Mouse (Mus musculus) neural tube, embryonic 14.5 days (tissue): Measurements from ENCODE around the gene Skor1. TPM values are rescaled to one million over a fixed set of nuclear protein-coding genes. Genes with fewer than 3 reads are reported as not detected.

ENCODE experiments used
- ATAC-seq: fragments of 200-750 bp; cut with Nextera tagmentation; 2 replicates; pipeline ENCODE4 v1.8.0; 2017; ENCODE audit warnings: low read depth, mild to moderate bottlenecking, moderate TSS enrichment, moderate library complexity
- H3K27ac ChIP-seq: fragments of 300-500 bp; sonication (generic); 2 replicates; pipeline ENCODE4 v1.5.1; 2014; ENCODE audit warnings: low read depth, mild to moderate bottlenecking, control low read depth, low read length, moderate library complexity, mixed read lengths
- H3K27me3 ChIP-seq: fragments of 300-500 bp; sonication (generic); 2 replicates; pipeline ENCODE4 v1.6.1; 2014; ENCODE audit warnings: low read length; ENCODE audit not compliant: control insufficient read depth, insufficient read depth
- H3K36me3 ChIP-seq: fragments of 300-500 bp; sonication (generic); 2 replicates; pipeline ENCODE4 v1.6.1; 2014; ENCODE audit warnings: low read length, mixed read lengths; ENCODE audit not compliant: control insufficient read depth, insufficient read depth
- H3K4me1 ChIP-seq: fragments of 300-500 bp; sonication (generic); 2 replicates; pipeline ENCODE4 v1.6.1; 2014; ENCODE audit warnings: low read length; ENCODE audit not compliant: control insufficient read depth, insufficient read depth
- H3K4me2 ChIP-seq: fragments of 300-500 bp; sonication (generic); 2 replicates; pipeline ENCODE4 v1.6.1; 2014; ENCODE audit warnings: mild to moderate bottlenecking, low read depth, low read length, control low read depth
- H3K4me3 ChIP-seq: fragments of 300-500 bp; sonication (generic); 2 replicates; pipeline ENCODE4 v1.5.1; 2014; ENCODE audit warnings: low read depth, low read length, control low read depth, mixed read lengths
- H3K9ac ChIP-seq: fragments of 300-500 bp; sonication (generic); replicated peaks from 2 replicates; pipeline ENCODE4 v1.6.1; 2014; ENCODE audit warnings: low read depth, mild to moderate bottlenecking, control low read depth, low read length, mixed read lengths
- H3K9me3 ChIP-seq: fragments of 300-500 bp; sonication (generic); 2 replicates; pipeline ENCODE4 v1.6.1; 2016; ENCODE audit warnings: low read length; ENCODE audit not compliant: control insufficient read depth
- WGBS: fragments of 180-500 bp; shearing (Covaris S2); extraction: QIAGEN DNeasy Blood & Tissue Kit; methylation state at CpG from one replicate; pipeline ENCODE4 v1.1.7; 2014; 5-methylcytosine and 5-hydroxymethylcytosine counted together
- polyA plus RNA-seq: library from polyadenylated mRNA; unstranded; fragments of >200 nt; fragmentation: Nextera tagmentation; extraction: Ambion mirVana; gene quantifications from 2 replicates; pipeline ENCODE4 v1.2.1, GENCODE M21; 2014

Skor1 gene
- polyA plus RNA-seq, 1 experiment from 2014 or later, result 22.7 TPM

DNA sequence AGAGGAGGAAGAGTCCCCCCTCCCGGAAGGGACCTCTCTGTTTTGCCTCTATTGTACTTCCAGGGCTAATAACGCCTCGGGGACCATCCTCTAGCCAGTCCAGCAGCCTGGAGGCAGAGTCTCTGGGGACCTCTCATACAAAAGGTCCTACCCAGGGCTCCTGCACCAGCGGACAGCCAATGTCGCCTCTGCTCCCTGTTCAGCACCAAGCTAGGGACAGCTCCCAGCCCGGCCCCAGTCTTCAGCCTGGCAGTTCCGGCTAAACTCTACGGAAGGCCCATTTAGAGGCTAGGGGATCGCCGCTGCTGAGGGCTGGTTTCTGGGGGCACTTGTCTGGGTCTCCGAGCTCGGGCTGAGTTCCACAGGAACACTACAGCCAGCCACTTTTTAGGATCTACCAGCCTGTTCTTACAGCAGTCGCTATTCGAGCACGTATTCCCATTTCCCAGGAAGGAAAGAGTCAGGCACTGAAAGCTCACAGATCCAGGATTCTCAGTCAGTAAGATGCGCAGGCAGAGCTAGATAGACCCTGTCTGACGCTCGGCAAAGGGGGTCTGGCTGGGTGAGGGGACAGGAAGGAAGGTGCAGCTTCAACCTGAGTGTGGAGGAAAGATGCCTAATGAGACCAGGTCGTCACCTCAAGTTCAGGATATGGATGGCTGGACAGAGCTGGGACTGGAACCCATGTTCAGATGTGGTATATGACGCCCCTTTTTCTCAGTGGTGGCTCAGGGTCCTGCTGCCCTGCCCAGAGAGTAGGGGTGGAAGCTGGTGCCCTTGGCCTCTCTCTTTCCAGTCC lies 2.5 kb upstream of the Skor1 start:
- H3K9ac ChIP-seq, result peak overlapping the region; percentile 28; the same call in 1 of the 2 replicates
- ATAC-seq, result peak; percentile 41; the same call in 1 of the 2 replicates
- peak overlapping the region; percentile 67 for H3K4me2 ChIP-seq
- H3K4me1 ChIP-seq, result peaks cover 13% of the 10 kb centered on the region; the same call in 1 of the 2 replicates
- no peaks in the 10 kb centered on the region for H3K36me3 ChIP-seq
- H3K27ac ChIP-seq, result peak overlapping the region; percentile 55
- H3K9me3 ChIP-seq, result no peaks in the 10 kb centered on the region
- 0 out of 2 replicates have a peak overlapping the region, but pooled peaks have one; percentile 4 for H3K4me3 ChIP-seq
- WGBS, result 3% methylated on average over 20 of the region's 20 CpGs
- peaks cover 11% of the 10 kb centered on the region for H3K27me3 ChIP-seq

DNA sequence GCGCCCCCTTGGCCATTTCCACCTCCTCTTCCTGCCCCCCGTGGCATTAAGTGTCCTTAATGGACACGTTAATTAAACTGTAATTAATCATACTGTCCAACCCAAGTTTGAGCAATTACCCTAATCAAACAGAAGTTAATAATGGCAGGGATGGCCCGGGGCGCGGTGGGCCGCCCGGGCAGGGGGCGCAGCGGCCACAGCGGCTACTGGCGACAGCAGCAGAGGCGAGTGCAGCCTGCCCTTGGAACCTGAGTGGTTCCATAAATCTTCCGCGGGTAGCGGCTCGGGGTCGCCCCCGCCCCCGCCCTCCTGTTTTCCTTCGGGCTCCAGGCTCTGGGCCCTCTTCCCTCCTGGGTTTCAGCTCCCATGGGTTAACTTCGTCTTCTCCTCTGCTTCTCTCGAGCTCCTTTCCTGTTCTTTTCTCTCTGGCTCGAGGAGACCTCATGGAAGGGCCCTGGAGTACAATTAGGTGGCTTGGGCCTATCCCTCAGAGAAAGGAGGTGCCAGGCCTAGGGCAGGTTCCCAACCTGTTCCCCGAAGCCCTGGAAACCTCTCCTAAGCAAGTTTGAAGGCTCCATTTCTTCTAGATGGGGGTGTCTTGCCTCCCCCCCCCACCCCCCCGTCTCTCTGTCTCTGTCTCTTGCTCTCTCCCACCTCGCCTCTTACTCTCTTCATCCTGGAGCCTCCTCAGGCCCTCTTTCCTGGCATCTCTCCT lies 1.5 kb upstream of the Skor1 start:
- peak overlapping the region; percentile 47 for H3K4me3 ChIP-seq
- 1% methylated on average over 27 of the region's 27 CpGs for WGBS
- H3K4me1 ChIP-seq, result peaks cover 15% of the 10 kb centered on the region; the same call in 1 of the 2 replicates
- H3K27me3 ChIP-seq, result peaks cover 16% of the 10 kb centered on the region
- no peaks in the 10 kb centered on the region for H3K36me3 ChIP-seq
- no peak for ATAC-seq
- H3K27ac ChIP-seq, result no peak overlapping the region; the same call in 1 of the 2 replicates
- peak overlapping the region; percentile 28; the same call in 1 of the 2 replicates for H3K9ac ChIP-seq
- no peaks in the 10 kb centered on the region for H3K9me3 ChIP-seq
- peak overlapping the region; percentile 67 for H3K4me2 ChIP-seq

DNA sequence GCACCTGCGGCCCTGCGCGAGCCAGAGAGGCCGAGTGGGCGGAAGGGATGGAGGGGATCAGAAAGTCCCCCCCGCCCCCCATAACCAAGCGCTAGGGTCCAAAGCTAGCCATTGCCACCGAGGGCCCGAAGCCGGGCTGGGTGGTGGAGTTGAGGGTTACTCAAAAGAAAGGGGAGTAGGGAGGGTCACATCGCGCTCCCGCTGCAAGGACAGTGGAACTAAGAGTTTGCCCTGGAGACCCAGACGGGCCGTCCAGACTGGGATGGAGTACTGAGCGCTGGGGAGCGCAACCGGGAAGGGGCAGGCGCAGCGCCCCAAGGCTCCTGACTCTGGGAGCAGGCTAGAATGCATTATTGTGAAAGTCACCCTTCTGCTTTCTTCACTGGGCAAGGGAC lies 608 bp upstream of the Skor1 start:
- Histone ChIP-seq H3K36me3 (no peaks in the 10 kb centered on the region), H3K9me3 (no peaks in the 10 kb centered on the region), H3K27me3 (peaks cover 21% of the 10 kb centered on the region), H3K4me3 (peak overlapping the region; percentile 47), H3K9ac (peak overlapping the region; percentile 69), H3K4me1 (peaks cover 15% of the 10 kb centered on the region; the same call in 1 of the 2 replicates), H3K27ac (peak overlapping the region; percentile 89), H3K4me2 (peak overlapping the region; percentile 67)
- ATAC-seq, result no peak
- WGBS, result under 1% methylated on average over 20 of the region's 20 CpGs

DNA sequence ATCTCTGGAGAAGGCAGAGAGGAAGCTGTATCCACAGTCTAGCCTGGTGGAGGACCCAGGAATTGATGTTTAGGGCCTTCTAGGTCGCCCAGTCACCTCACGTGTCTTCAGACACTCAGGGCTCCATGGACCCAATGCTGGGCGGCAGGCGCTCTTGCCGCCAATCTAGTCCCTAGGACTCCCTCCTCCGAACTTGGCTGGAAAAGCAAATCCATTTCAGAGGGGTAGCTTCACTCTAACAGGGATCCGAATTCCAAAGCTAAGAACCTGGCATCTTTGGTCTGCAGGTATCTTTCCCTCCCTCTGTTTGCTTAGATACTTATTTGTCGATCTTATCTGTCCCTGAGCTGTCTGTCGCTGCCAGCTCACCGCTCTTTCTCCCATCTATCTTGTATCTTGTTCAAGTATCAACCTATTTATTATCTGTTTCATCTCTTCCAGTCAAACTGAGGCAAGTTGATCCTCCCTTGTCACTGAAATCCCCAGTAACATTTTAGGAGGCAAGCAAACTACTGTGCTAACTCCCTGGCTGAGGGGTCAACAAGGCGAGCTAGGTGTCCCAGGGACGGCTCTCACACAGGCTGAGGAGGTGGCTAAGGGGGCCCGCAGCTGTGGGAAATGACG lies 863 bp downstream of the Skor1 start:
- Histone ChIP-seq H3K27ac (peak overlapping the region; percentile 89), H3K4me3 (peak overlapping the region; percentile 47), H3K27me3 (peaks cover 18% of the 10 kb centered on the region), H3K9me3 (no peaks in the 10 kb centered on the region), H3K36me3 (no peaks in the 10 kb centered on the region), H3K4me1 (peaks cover 18% of the 10 kb centered on the region; the same call in 1 of the 2 replicates), H3K9ac (peak overlapping the region; percentile 69), H3K4me2 (peak overlapping the region; percentile 67)
- ATAC-seq, result no peak
- 1% methylated on average over 14 of the region's 14 CpGs for WGBS

DNA sequence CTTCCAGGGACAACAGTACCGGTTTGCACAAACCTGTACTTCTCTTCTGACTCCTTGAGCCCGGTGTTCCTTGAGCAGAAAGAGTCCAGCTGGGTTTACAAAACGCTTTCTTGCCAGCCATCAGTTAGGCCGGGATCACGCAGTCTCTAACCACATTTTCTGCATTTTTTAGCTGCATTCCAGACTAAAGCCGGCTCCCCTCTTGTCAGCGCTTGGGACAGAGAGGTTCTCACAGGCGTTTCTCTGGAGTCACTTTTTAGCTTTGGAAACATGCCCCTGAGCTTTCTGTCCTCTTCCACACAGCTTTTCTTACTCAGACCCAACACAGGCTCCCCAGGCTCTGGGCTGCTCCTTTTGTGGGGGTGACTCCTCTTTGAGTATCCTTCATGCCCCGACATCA lies 1.5 kb downstream of the Skor1 start:
- H3K36me3 ChIP-seq, result no peaks in the 10 kb centered on the region
- no peaks in the 10 kb centered on the region for H3K9me3 ChIP-seq
- H3K27ac ChIP-seq, result peak overlapping the region; percentile 89
- peaks cover 17% of the 10 kb centered on the region; the same call in 1 of the 2 replicates for H3K27me3 ChIP-seq
- WGBS, result 1% methylated on average over 9 of the region's 9 CpGs
- peak overlapping the region; percentile 67 for H3K4me2 ChIP-seq
- H3K9ac ChIP-seq, result peak overlapping the region; percentile 69
- peaks cover 14% of the 10 kb centered on the region; the same call in 1 of the 2 replicates for H3K4me1 ChIP-seq
- ATAC-seq, result no peak
- peak overlapping the region; percentile 47 for H3K4me3 ChIP-seq

DNA sequence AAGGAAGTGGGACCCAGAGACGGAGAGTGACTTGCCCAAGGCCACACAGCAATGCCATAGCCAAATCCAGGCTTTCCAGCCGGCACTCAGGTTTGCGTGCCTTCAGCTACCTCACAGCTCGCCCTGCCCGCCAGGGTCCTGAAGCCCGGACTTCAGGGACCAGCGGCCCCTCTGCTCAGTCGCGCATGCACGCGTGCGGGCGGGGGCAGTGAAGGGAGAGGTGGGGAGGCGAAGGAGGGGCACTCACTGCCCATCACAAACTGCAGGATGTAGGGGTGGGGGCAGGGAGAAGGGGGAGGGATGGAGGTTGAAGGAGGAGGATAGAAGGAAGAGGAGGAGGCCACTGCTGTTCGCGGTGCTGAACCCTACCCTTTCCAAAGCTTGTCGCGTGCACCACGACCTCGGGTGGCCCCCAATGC lies 1.9 kb downstream of the Skor1 start:
- Histone ChIP-seq H3K27me3 (peaks cover 17% of the 10 kb centered on the region; the same call in 1 of the 2 replicates), H3K4me1 (peaks cover 14% of the 10 kb centered on the region; the same call in 1 of the 2 replicates), H3K9ac (peak overlapping the region; percentile 76), H3K4me3 (peak overlapping the region; percentile 47), H3K9me3 (no peaks in the 10 kb centered on the region), H3K4me2 (peak overlapping the region; percentile 67), H3K27ac (peak overlapping the region; percentile 89), H3K36me3 (no peaks in the 10 kb centered on the region)
- 1% methylated on average over 20 of the region's 20 CpGs for WGBS
- ATAC-seq, result no peak

DNA sequence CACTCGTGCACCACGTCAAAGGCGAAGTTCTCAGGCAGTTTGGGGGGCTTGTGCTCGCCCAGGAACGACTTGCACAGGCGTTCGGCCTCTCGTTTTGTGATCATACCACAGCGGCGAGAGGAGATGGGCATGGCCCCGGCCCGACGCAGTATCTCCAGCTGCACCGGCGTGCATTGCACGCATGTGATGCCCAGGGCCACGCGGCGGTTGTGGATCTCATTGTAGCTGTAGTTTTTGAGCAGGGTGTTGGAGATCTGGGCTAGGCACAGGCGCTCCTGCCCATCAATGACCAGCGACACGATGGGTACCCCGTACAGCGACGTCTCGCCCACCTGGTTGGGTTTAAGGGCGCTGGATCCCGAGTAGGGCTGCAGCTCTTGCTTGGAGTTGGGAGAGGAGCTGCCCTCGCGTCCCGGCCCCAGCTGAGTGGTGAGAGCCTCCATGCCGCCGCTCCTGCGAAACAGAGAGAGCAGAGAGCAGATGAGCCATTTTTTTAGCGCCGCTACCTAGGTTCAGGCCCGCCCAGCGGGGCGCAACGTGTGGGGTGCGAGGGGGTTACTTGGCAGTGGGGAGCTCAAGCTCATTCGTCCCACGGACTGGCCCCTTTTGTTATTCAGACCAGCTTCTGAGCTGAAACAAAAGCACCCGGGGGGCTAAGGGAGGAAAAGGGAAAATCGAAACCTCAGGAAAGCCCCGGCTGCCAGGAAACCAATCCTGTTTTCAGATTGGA lies 2.5 kb downstream of the Skor1 start:
- H3K4me1 ChIP-seq, result peaks cover 14% of the 10 kb centered on the region; the same call in 1 of the 2 replicates
- peak overlapping the region; percentile 76 for H3K9ac ChIP-seq
- H3K27ac ChIP-seq, result peak overlapping the region; percentile 89

More for the DNA sequence above, 2.5 kb downstream of the Skor1 start:
- Histone ChIP-seq H3K27me3 (peaks cover 23% of the 10 kb centered on the region), H3K36me3 (no peaks in the 10 kb centered on the region), H3K4me2 (peak overlapping the region; percentile 67), H3K4me3 (peak overlapping the region; percentile 47), H3K9me3 (no peaks in the 10 kb centered on the region)
- ATAC-seq, result no peak
- WGBS, result 1% methylated on average over 46 of the region's 46 CpGs
